Mouse (Mus musculus): ENCODE data around the gene Alpk3. TPM values are rescaled to one million over a fixed set of nuclear protein-coding genes. Genes with fewer than 3 reads are reported as not detected.

Alpk3 gene
- polyA plus RNA-seq, 1 experiment from 2014 or later: 3.1 TPM

DNA sequence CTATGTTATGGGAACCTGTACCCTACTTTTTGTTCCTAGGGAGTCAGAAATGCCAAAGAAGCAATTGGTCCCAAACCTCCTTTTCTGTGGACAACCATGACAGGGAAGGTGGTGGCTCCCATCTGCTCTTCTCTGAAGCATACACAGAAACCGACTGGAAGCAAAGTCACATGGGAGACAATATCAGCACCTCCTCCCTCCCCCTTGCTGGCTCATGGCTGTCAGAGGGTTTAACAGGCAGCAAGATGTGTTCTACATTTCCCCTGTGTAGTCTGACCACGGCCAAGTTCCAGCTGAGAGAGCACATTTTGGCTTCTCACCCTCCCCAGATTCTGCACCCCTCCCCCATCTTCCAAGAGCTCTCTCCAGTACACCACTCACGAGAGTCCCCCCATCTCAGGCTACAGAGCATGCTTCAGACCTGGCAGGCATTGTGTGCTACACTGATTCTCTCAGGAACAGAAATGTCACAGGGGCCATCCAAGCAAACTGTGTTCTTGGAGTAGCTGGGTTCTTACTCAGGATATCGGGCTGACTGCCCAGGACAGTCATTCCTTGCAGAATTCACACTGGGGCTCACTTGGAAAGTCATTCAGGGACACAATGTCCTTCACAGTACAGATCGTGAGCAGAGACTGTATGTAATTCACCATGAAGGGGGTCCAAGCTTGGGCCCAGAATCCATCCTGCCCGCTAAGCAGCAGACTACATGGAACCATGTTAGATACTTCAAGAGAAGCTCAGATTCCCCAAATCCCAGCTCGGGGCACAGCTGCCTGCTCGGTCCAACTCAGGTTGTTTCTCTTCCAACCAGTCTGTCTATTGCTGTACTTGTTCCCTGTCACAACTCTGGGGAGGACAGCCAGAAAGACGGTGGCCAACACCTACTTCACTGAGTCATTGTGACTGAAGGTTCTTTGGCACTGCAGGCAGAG is 52.6 kb downstream of the Alpk3 start:
- Histone ChIP-seq H3K4me3 (replicated peaks) (no peak overlapping the region), H3K27me3 (no peaks in the 10 kb centered on the region), H3K4me1 (peaks cover 3% of the 10 kb centered on the region; the same call in 1 of the 2 replicates), H3K36me3 (no peaks in the 10 kb centered on the region), H3K9me3 (replicated peaks) (no peaks in the 10 kb centered on the region), H3K27ac (replicated peaks) (no peak overlapping the region), H3K4me2 (replicated peaks) (no peak overlapping the region), H3K9ac (no peak overlapping the region)
- WGBS: 49% methylated on average over 9 of the region's 9 CpGs
- peak; percentile 73 for ATAC-seq (ENCODE audit: insufficient number of reproducible peaks, low FRiP score, low TSS enrichment, low read depth)

DNA sequence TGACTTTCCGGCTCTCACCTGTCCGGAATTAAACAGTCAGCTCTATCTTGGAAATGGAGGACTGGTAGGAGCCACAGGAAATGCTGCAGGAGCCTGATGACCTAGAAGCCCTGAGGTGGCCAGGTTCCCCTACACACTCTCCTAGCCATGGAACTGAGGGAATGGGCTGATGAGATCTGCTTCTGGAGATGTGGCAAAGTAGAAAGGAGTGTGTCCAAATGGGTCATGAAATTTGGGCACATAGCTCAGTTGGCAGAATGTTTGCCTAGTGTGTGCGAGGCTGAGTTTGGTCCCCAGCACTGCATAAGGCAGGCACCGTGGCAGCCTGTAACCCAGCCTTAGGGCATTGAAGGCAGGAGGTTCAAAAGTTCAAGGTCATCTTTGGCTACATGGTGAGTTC is 53.4 kb downstream of the Alpk3 start:
- no peaks in the 10 kb centered on the region for H3K36me3 ChIP-seq
- peaks cover 3% of the 10 kb centered on the region; the same call in 1 of the 2 replicates for H3K4me1 ChIP-seq
- no peaks in the 10 kb centered on the region; the same call in 1 of the 2 replicates for H3K27me3 ChIP-seq
- no peak overlapping the region; the same call in 1 of the 2 replicates for H3K27ac ChIP-seq (replicated peaks)
- no peak overlapping the region for H3K4me2 ChIP-seq (replicated peaks)
- H3K9me3 ChIP-seq (replicated peaks): no peaks in the 10 kb centered on the region
- no peak overlapping the region for H3K4me3 ChIP-seq (replicated peaks)
- no peak overlapping the region for H3K9ac ChIP-seq
- WGBS: 89% methylated on average over 4 of the region's 4 CpGs
- no peak for ATAC-seq (ENCODE audit: insufficient number of reproducible peaks, low FRiP score, low TSS enrichment, low read depth)

DNA sequence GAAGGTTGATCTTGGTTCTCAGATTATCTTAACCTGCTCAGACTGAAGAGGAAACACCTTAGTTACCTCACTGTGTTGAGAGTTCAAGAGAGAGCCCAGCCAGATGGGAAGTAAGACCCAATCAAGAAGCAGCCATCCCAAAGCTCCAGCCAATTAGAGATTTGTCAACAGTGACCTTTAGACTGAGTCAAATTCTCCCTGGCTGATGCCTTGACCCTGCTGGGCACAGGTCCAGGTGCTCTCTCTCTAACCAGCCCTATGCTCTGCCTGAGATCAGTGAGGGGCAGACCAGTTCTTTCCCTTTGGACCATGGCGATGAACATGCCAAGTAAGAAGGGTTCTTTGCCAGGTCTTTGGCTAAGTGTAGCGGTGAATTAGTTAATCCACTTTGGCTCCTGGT is 54.3 kb downstream of the Alpk3 start:
- Histone ChIP-seq H3K27me3 (no peaks in the 10 kb centered on the region; the same call in 1 of the 2 replicates), H3K27ac (replicated peaks) (no peak overlapping the region), H3K4me2 (replicated peaks) (no peak overlapping the region), H3K9ac (no peak overlapping the region), H3K4me1 (peaks cover 3% of the 10 kb centered on the region; the same call in 1 of the 2 replicates), H3K9me3 (replicated peaks) (no peaks in the 10 kb centered on the region), H3K4me3 (replicated peaks) (no peak overlapping the region), H3K36me3 (no peaks in the 10 kb centered on the region)
- 94% methylated on average over 2 of the region's 2 CpGs for WGBS
- ATAC-seq (ENCODE audit: insufficient number of reproducible peaks, low FRiP score, low TSS enrichment, low read depth): no peak

DNA sequence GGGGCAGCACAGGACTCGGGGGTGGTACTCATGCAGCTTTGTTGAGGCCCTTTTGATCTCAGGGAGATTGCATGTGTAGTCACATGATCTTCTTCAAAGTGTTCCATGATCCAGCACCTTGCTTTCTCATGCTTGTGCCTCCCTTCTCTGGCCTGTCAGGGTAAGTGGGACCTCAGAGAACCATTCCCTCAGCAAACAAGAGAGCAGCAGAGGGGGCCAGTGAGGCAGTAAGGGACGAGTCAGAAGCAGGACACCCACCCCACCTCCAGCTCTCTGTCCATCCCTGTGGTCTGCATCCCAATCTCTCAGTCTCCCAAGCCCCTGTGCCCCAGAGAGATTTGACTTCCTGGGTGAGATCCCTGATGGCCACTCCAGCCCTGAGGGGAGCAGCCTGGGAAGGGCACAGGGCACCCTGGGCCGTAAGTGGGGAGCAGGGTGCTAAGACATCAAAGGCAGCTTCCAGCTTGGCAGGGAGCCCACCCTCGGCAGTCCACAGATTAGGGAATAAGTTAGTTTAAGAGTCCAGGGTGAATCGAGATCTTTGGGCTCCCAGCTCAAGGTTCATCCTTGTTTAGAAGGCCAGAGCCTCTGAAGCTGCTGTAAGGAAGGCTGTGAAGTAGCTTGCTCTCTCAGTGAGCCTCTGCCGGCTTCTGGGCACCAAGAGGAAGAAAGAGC is 55.4 kb downstream of the Alpk3 start:
- no peak overlapping the region for H3K9ac ChIP-seq
- H3K4me1 ChIP-seq: peaks cover 3% of the 10 kb centered on the region; the same call in 1 of the 2 replicates
- H3K4me3 ChIP-seq (replicated peaks): no peak overlapping the region
- no peak overlapping the region for H3K27ac ChIP-seq (replicated peaks)
- no peaks in the 10 kb centered on the region for H3K9me3 ChIP-seq (replicated peaks)
- ATAC-seq (ENCODE audit: insufficient number of reproducible peaks, low FRiP score, low TSS enrichment, low read depth): no peak
- no peaks in the 10 kb centered on the region for H3K36me3 ChIP-seq
- WGBS: 33% methylated on average over 6 of the region's 6 CpGs
- no peaks in the 10 kb centered on the region; the same call in 1 of the 2 replicates for H3K27me3 ChIP-seq
- H3K4me2 ChIP-seq (replicated peaks): no peak overlapping the region

DNA sequence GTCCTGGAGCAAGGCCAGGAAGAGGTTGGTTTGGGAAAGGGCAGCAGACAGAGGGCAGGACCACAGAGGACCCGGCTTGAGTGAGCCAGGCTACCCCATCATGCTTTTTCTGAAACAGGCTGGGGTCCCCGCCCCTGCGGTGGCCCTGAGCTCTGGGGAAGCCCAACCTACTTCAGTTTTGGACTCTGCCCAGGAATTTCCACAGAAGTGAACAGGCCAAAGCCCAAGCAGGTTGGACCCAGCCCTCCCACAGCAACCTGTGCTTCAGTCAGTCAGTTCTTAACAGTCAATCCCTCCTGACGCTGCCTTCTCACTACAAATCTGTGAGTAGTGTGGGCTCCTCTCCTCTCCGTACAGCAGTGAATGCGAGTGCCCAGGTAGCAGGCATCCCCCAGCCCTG is 57.2 kb downstream of the Alpk3 start, which contains the start of gene Slc28a1:
Gene Slc28a1, plus strand, starts transcription at position 245 of the 400 bp plus-strand sequence.
- Histone ChIP-seq H3K9me3 (replicated peaks) (no peaks in the 10 kb centered on the region), H3K36me3 (no peaks in the 10 kb centered on the region), H3K27me3 (no peaks in the 10 kb centered on the region; the same call in 1 of the 2 replicates), H3K9ac (no peak within 1 kb of the TSS), H3K27ac (replicated peaks) (no peak within 1 kb of the TSS), H3K4me1 (peaks cover 3% of the 10 kb centered on the region; the same call in 1 of the 2 replicates), H3K4me2 (replicated peaks) (no peak within 1 kb of the TSS), H3K4me3 (replicated peaks) (no peak within 1 kb of the TSS)
- 66% methylated on average over 6 of the region's 6 CpGs for WGBS
- ATAC-seq (ENCODE audit: insufficient number of reproducible peaks, low FRiP score, low TSS enrichment, low read depth): no peak

DNA sequence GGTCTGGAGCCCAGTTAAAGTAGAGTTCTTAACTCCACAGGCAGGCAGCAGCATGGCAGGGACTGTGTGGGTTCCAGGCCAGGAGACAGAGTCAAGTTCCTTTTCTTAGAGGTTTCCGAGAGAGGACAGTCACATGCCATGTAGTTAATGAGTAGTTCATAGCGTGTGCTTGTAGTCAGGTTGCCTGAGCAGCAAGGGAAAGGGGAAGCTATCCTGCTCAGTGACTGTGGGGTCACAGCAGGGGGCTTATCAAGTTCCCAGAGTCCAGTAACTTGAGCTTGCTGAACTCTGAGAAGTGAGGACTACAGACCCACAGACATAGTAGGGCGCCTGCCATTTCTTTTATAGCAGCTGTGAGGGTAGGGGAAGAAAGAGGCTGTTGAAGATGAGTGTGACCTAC is 63.7 kb downstream of the Alpk3 start:
- ATAC-seq (ENCODE audit: insufficient number of reproducible peaks, low FRiP score, low TSS enrichment, low read depth): no peak
- Histone ChIP-seq H3K4me3 (replicated peaks) (no peak overlapping the region), H3K9me3 (replicated peaks) (no peaks in the 10 kb centered on the region), H3K36me3 (no peaks in the 10 kb centered on the region), H3K4me2 (replicated peaks) (no peak overlapping the region), H3K9ac (no peak overlapping the region), H3K27me3 (no peaks in the 10 kb centered on the region), H3K27ac (replicated peaks) (no peak overlapping the region), H3K4me1 (no peaks in the 10 kb centered on the region)
- WGBS: 47% methylated on average over 3 of the region's 3 CpGs

DNA sequence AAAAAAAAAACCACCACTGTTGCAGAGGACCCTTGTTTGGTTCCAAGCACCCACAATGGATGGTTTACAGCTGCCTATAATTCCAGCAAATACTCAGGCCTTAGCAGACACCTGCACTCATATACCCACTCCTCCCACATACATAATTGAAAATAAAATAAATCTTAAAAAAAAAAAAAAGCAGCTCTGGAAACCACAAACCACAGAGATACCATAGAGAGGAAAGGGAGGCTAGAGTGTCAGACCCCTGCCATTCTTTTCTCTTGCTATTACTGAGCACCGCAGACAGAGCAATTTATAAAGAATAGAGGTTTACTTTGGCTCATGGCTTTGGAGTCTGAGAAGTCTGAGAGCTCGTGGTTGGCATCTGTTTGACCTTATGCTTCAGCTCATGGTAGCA is 65.4 kb downstream of the Alpk3 start:
- H3K36me3 ChIP-seq: no peaks in the 10 kb centered on the region
- no peak overlapping the region for H3K27ac ChIP-seq (replicated peaks)
- no peaks in the 10 kb centered on the region for H3K27me3 ChIP-seq
- ATAC-seq (ENCODE audit: insufficient number of reproducible peaks, low FRiP score, low TSS enrichment, low read depth): no peak
- no peak overlapping the region for H3K4me3 ChIP-seq (replicated peaks)
- H3K9ac ChIP-seq: no peak overlapping the region
- no peaks in the 10 kb centered on the region for H3K4me1 ChIP-seq
- H3K9me3 ChIP-seq (replicated peaks): no peaks in the 10 kb centered on the region
- no peak overlapping the region for H3K4me2 ChIP-seq (replicated peaks)
- 80% methylated on average over 2 of the region's 2 CpGs for WGBS

DNA sequence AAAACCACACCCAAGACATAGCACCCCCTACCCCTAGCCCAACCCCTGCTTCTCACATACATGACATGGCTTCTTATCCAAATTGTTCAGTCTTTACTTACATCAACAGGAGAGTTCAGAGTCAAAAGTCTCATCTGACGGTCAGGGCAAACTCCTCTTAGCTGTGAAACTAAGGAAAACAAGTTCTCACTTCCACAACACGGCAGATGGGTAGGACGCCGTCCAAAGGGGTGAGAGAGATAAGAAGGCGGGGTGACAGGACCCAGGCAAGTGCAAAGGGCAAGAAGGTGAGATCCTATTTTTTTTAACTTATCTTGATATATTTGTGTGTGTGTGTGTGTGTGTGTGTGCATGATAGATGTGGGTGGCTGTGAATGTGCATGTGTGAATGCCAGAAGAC is 66.2 kb downstream of the Alpk3 start:
- no peaks in the 10 kb centered on the region for H3K36me3 ChIP-seq
- H3K9ac ChIP-seq: no peak overlapping the region
- no peaks in the 10 kb centered on the region for H3K27me3 ChIP-seq
- no peak overlapping the region for H3K4me2 ChIP-seq (replicated peaks)
- H3K9me3 ChIP-seq (replicated peaks): peaks cover 6% of the 10 kb centered on the region; the same call in 1 of the 2 replicates
- no peak overlapping the region for H3K27ac ChIP-seq (replicated peaks)
- H3K4me1 ChIP-seq: no peaks in the 10 kb centered on the region
- WGBS: 89% methylated on average over 5 of the region's 5 CpGs
- H3K4me3 ChIP-seq (replicated peaks): no peak overlapping the region
- no peak for ATAC-seq (ENCODE audit: insufficient number of reproducible peaks, low FRiP score, low TSS enrichment, low read depth)

DNA sequence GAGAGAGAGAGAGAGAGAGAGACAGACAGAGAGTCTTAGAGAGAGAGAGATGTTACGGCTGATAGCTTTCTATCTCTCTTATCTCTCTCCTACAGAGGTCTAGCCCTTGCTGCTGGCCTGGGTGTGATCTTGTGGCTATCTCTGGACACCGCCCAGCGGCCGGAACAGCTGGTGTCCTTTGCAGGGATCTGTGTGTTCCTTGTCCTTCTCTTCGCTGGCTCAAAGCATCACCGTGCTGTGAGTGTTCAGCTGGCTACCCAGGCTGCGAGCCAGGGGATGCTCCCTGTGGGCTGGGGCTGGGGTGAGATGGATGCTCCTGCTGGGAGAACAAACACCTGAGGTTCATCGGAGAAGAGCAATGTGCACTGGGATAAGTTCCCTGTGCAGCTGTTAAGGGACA is 67.4 kb downstream of the Alpk3 start:
- no peak overlapping the region for H3K9ac ChIP-seq
- no peak for ATAC-seq (ENCODE audit: insufficient number of reproducible peaks, low FRiP score, low TSS enrichment, low read depth)
- 81% methylated on average over 8 of the region's 8 CpGs for WGBS
- no peak overlapping the region for H3K27ac ChIP-seq (replicated peaks)
- H3K4me3 ChIP-seq (replicated peaks): no peak overlapping the region
- H3K27me3 ChIP-seq: no peaks in the 10 kb centered on the region
- no peak overlapping the region for H3K4me2 ChIP-seq (replicated peaks)
- no peaks in the 10 kb centered on the region for H3K4me1 ChIP-seq
- H3K9me3 ChIP-seq (replicated peaks): peaks cover 6% of the 10 kb centered on the region; the same call in 1 of the 2 replicates
- H3K36me3 ChIP-seq: no peaks in the 10 kb centered on the region

DNA sequence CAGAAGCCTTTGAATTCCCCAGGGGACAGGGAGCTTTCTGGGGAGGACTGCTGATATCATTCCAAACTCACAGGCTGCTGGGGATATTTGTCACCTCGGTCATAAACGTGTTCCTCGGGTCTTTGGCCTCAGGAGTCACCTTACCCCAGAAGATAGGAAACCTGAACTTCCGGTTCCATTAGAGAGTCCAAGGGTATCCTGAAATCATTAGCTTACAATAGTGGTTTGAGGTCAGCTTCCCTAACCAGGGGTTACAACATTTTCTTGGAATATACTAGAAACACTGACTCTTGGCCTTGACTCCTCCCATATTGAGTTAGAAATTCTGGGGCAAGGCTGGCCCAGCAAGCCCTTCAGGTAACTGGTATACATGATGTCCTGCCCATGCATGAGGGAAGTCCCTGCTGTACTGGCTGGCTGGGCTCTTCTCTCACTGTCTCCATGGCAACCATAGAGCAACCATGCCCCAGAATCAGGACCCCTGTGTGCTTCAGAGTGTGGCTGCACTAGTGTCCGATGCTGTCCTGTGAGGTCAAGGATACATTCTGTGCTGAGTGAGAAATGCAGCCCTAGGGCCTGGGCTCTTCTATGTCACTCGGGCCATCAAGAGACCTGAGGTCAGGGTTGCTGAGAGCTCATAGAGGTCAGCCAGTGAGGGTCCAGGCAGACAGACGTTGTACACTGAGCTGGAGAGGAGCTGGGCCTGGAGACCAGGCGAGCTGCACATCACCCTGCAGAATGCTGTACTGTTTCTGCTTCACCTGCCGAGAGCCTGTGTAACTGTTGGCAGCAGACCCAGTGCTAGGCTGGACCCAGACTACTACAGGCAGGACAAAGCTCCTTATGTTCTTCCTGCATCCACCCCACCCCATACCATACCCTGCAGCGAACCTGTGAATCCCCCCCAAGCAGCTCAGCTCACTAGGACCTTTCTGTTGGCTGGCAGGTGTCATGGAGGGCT is 68.1 kb downstream of the Alpk3 start:
- H3K9ac ChIP-seq: no peak overlapping the region
- no peak overlapping the region for H3K4me2 ChIP-seq (replicated peaks)
- no peaks in the 10 kb centered on the region for H3K27me3 ChIP-seq
- peaks cover 6% of the 10 kb centered on the region; the same call in 1 of the 2 replicates for H3K9me3 ChIP-seq (replicated peaks)
- H3K4me1 ChIP-seq: no peaks in the 10 kb centered on the region
- no peak for ATAC-seq (ENCODE audit: insufficient number of reproducible peaks, low FRiP score, low TSS enrichment, low read depth)
- H3K36me3 ChIP-seq: no peaks in the 10 kb centered on the region
- WGBS: 62% methylated on average over 10 of the region's 10 CpGs
- no peak overlapping the region for H3K4me3 ChIP-seq (replicated peaks)
- no peak overlapping the region for H3K27ac ChIP-seq (replicated peaks)

Measured in embryonic facial prominence, embryonic 15.5 days (tissue).